Mouse (Mus musculus): ENCODE results near the gene Spred3. TPM values are rescaled to one million over a fixed set of nuclear protein-coding genes. Genes with fewer than 3 reads are reported as not detected.
"Not testable (repeated sequence)": the region's sequence is repeated elsewhere in the genome, so short reads cannot be mapped to it uniquely, and the experiment has no call there.

The Spred3 gene
- polyA plus RNA-seq (2012) = 0.03 and 0.04 TPM in 2 replicates

DNA sequence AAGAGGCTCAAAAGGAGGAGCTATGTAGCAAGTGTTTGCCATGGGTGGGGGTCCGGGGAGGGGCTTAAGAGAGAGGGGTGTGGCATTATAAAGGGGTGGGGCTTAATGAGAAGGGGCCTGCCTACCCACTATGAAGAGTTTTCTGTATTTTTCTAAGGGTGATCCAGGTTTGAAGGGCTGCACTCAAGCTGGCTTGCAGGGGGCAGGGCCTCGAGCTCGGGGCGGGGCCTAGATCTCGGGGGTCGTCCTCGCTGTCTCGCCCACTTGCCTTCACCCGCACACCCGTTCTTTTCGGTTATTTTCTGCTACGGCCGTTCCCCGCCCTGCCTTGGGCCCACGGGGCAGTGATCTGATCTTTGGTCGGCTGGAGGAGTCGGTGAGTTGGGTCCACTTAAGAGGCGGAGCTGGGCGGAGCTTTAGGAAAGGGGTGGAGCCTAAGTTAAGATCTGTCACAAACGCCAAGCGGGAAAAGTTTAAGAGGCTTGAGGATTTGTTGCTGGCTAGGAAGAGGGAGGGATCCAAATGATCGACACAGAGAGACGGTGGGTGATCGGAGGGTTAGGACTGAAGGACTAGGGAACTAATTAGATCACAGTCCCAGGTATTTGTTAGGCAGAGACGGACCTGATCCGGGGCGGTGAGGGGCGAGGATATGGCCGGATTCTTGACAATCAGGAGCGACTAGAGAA lies at the start of gene Spred3, which contains the start of gene Ggn:
TSS of gene Spred3 (minus strand) at position 346 of the 689 bp plus-strand sequence.
TSS of gene Ggn (plus strand) at position 145 of the 689 bp plus-strand sequence.
- H3K4me3 ChIP-seq (replicated peaks) = peak within 1 kb of the TSS; percentile 52
- peaks cover 34% of the 10 kb centered on the region for H3K4me1 ChIP-seq (ENCODE audit: control insufficient read depth)
- H3K9me3 ChIP-seq (ENCODE audit: control insufficient read depth, low read length) = peaks cover 8% of the 10 kb centered on the region; the same call in 1 of the 2 replicates
- H3K27me3 ChIP-seq (ENCODE audit: control insufficient read depth) = peaks cover 78% of the 10 kb centered on the region
- peaks cover 32% of the 10 kb centered on the region for H3K36me3 ChIP-seq (ENCODE audit: control insufficient read depth)
- TF ChIP-seq TAL1 (IDR thresholded peaks at IDR 0.05; ENCODE audit: low read length) (no peak), GATA1 (IDR thresholded peaks at IDR 0.05; ENCODE audit: low read length) (no peak)

DNA sequence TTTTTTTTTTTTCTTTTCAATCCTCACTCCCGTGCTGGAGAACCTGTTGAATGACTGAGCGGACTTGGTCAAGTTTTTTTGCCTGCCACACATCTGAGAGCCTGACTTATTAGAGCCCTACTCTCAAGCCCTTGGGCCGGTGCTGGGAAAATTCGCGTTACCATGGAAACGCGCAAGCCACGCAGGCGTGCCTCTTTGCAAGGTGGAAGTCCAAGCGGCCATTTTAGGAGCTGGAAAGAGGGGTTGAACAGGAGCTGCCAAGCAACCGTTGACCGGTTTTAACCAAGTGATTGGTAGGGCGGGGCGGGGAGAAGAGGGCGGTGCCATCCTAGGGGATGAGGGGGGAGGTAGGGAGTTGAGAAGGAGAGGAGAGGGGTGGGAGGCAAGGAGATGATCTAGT lies 44.6 kb upstream of the Spred3 start:
- H3K4me3 ChIP-seq (replicated peaks) = no peak overlapping the region
- peaks cover 26% of the 10 kb centered on the region for H3K4me1 ChIP-seq (ENCODE audit: control insufficient read depth)
- peaks cover 12% of the 10 kb centered on the region for H3K27me3 ChIP-seq (ENCODE audit: control insufficient read depth)
- H3K9me3 ChIP-seq (ENCODE audit: control insufficient read depth, low read length) = peaks cover 13% of the 10 kb centered on the region
- TF ChIP-seq TAL1 (IDR thresholded peaks at IDR 0.05; ENCODE audit: low read length) (no peak), GATA1 (IDR thresholded peaks at IDR 0.05; ENCODE audit: low read length) (no peak)
- H3K36me3 ChIP-seq (ENCODE audit: control insufficient read depth) = no peaks in the 10 kb centered on the region

DNA sequence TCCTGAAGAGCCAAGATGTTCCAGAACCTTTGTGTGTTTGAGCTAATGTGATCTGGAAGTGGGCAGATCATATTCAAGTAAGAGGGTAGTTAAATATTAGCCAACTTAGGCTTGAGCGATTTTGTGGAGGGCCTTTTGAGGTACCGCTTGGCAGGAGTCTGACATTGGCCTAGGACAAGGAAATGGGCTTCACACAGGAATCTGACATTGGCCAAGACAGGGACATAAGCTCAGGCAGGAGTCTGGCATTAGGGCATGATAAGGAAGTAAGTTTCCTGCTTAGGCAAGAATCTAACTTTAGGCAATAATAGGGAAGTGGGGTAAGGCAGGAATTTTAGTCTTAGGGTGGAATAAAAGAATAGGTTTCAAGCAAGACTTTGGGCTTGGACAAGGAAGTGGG lies 44.0 kb upstream of the Spred3 start:
- TF ChIP-seq TAL1 (IDR thresholded peaks at IDR 0.05; ENCODE audit: low read length) (no peak), GATA1 (IDR thresholded peaks at IDR 0.05; ENCODE audit: low read length) (no peak)
- H3K9me3 ChIP-seq (ENCODE audit: control insufficient read depth, low read length) = peaks cover 7% of the 10 kb centered on the region
- peaks cover 12% of the 10 kb centered on the region for H3K27me3 ChIP-seq (ENCODE audit: control insufficient read depth)
- no peaks in the 10 kb centered on the region for H3K36me3 ChIP-seq (ENCODE audit: control insufficient read depth)
- H3K4me3 ChIP-seq (replicated peaks) = no peak overlapping the region
- peaks cover 26% of the 10 kb centered on the region for H3K4me1 ChIP-seq (ENCODE audit: control insufficient read depth)

GRCm38 (mm10) chr7:29213675-29214082 lies 43.5 kb upstream of the Spred3 start, which contains the start of gene Catsperg1:
Gene Catsperg1 (minus strand): TSS chr7:29214035.
- Histone ChIP-seq H3K4me1 (ENCODE audit: control insufficient read depth) (peaks cover 26% of the 10 kb centered on the region), H3K4me3 (replicated peaks) (no peak within 1 kb of the TSS), H3K27me3 (ENCODE audit: control insufficient read depth) (peaks cover 12% of the 10 kb centered on the region), H3K36me3 (ENCODE audit: control insufficient read depth) (no peaks in the 10 kb centered on the region), H3K9me3 (ENCODE audit: control insufficient read depth, low read length) (peaks cover 4% of the 10 kb centered on the region; the same call in 1 of the 2 replicates)
- no peak for TF ChIP-seq TAL1 (IDR thresholded peaks at IDR 0.05; ENCODE audit: low read length)
- TF ChIP-seq GATA1 (IDR thresholded peaks at IDR 0.05; ENCODE audit: low read length) = no peak

DNA sequence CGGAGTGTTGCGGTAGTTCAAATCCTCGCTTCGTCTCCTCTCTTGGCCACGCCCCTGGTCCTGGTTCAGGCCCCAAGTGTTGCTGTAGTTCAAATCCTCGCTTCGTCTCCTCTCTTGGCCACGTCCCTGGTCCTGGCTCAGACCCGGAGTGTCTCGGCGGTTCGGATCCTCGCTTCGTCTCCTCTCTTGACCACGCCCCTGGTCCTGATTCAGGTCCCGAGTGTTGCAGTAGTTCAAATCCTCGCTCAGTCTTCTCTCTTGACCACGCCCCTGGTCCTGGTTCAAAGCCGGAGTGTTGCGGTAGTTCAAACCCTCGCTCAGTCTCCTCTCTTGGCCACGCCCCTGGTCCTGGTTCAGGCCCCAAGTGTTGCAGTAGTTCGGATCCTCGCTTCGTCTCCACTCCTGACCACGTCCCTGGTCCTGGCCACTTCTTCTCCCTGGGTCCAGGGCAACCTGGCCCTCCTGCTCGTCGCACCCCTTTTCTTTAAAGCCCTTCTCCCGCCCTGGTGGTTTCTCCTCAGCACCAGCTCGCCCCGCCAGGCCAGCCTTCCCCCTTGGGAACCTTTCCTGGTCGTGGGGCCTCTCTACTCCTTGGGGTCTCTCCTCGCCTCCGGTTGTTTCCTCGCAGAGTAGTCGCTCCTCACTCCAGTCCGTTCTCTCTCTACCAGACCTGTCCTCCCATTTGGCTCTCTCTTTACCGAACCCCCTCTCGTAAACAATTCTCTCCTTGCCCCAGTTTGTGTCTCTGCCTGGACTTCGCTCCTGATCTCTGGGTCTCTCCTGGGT lies 42.8 kb upstream of the Spred3 start:
- H3K36me3 ChIP-seq (ENCODE audit: control insufficient read depth); H3K9me3 ChIP-seq (ENCODE audit: control insufficient read depth, low read length); H3K4me3 ChIP-seq (replicated peaks): not testable (repeated sequence)
- Histone ChIP-seq H3K4me1 (ENCODE audit: control insufficient read depth) (peaks cover 26% of the 10 kb centered on the region), H3K27me3 (ENCODE audit: control insufficient read depth) (peaks cover 12% of the 10 kb centered on the region)

- Histone ChIP-seq H3K4me1 (ENCODE audit: control insufficient read depth) (peaks cover 26% of the 10 kb centered on the region), H3K4me3 (replicated peaks) (peak overlapping the region; percentile 48), H3K36me3 (ENCODE audit: control insufficient read depth) (no peaks in the 10 kb centered on the region), H3K27me3 (ENCODE audit: control insufficient read depth) (peaks cover 12% of the 10 kb centered on the region), H3K9me3 (ENCODE audit: control insufficient read depth, low read length) (peaks cover 4% of the 10 kb centered on the region; the same call in 1 of the 2 replicates)
- no peak for TF ChIP-seq TAL1 (IDR thresholded peaks at IDR 0.05; ENCODE audit: low read length)
- TF ChIP-seq GATA1 (IDR thresholded peaks at IDR 0.05; ENCODE audit: low read length) = no peak
Observed at GRCm38 (mm10) chr7:29212199-29212765, 42.1 kb upstream of the Spred3 start.

GRCm38 (mm10) chr7:29211415-29212198 lies 41.4 kb upstream of the Spred3 start:
- no peak for TF ChIP-seq TAL1 (IDR thresholded peaks at IDR 0.05; ENCODE audit: low read length)
- no peak for TF ChIP-seq GATA1 (IDR thresholded peaks at IDR 0.05; ENCODE audit: low read length)
- Histone ChIP-seq H3K9me3 (ENCODE audit: control insufficient read depth, low read length) (peaks cover 4% of the 10 kb centered on the region; the same call in 1 of the 2 replicates), H3K4me1 (ENCODE audit: control insufficient read depth) (peaks cover 26% of the 10 kb centered on the region), H3K4me3 (replicated peaks) (peak overlapping the region; percentile 48), H3K36me3 (ENCODE audit: control insufficient read depth) (no peaks in the 10 kb centered on the region), H3K27me3 (ENCODE audit: control insufficient read depth) (peaks cover 12% of the 10 kb centered on the region)

DNA sequence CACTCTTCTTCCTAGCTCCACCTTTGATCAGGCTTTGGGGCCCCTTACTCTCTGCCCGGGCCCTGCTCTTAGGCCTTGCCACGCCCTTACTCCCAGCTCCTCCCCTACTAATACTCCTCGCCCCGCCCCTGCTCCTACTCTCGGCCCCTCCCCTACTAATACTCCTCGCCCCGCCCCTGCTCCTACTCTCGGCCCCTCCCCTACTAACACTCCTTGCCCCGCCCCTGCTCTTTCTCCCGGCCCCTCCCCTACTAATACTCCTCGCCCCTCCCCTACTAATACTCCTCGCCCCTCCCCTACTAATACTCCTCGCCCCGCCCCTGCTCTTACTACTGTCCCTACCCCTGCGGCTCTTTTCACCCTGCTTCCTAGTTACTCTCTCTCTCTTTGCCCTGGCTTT lies 40.8 kb upstream of the Spred3 start:
- Histone ChIP-seq H3K27me3 (ENCODE audit: control insufficient read depth) (peaks cover 12% of the 10 kb centered on the region), H3K4me1 (ENCODE audit: control insufficient read depth) (peaks cover 26% of the 10 kb centered on the region), H3K4me3 (replicated peaks) (peak overlapping the region; percentile 48)
- not testable (repeated sequence) for H3K36me3 ChIP-seq (ENCODE audit: control insufficient read depth); H3K9me3 ChIP-seq (ENCODE audit: control insufficient read depth, low read length)
